Mouse (Mus musculus) MEL (cell line): Measurements from ENCODE around the gene Hivep2. TPM values are rescaled to one million over a fixed set of nuclear protein-coding genes. Genes with fewer than 3 reads are reported as not detected.

Source experiments
- DNase-seq: peaks from one replicate; pipeline ENCODE4 v3.0.0; 2011; ENCODE audit warnings: low read depth, low spot score
- H3K27ac ChIP-seq: 2 replicates; pipeline ENCODE4 v1.5.1; 2012; ENCODE audit warnings: low read depth, mild to moderate bottlenecking, control low read depth, low read length, moderate library complexity; ENCODE audit not compliant: control insufficient read depth
- H3K27me3 ChIP-seq, 2 experiments: fragments of 150-350 bp in 1 of 2; sonication (generic) in 1 of 2; 2 replicates each; pipeline ENCODE4 v1.6.1; 2012; ENCODE audit warnings: low read length in 2 of 2, mild to moderate bottlenecking in 2 of 2, improper control_type of control experiment in 1 of 2, moderate library complexity in 1 of 2; ENCODE audit not compliant: insufficient read depth in 2 of 2, control insufficient read depth in 1 of 2
- H3K36me3 ChIP-seq, 2 experiments: 2 replicates each; pipeline ENCODE4 v1.6.1; 2012 to 2014; ENCODE audit warnings: low read length in 2 of 2, improper control_type of control experiment in 1 of 2, inconsistent platforms in 1 of 2, mild to moderate bottlenecking in 1 of 2; ENCODE audit not compliant: insufficient read depth in 2 of 2, control insufficient read depth in 1 of 2
- H3K4me1 ChIP-seq, 2 experiments: fragments of 150-350 bp in 1 of 2; sonication (generic) in 1 of 2; 2 replicates each; pipeline ENCODE4 v1.6.1; 2012; ENCODE audit warnings: low read length in 2 of 2, improper control_type of control experiment in 1 of 2, mild to moderate bottlenecking in 1 of 2; ENCODE audit not compliant: insufficient read depth in 2 of 2, control insufficient read depth in 1 of 2
- H3K4me3 ChIP-seq, 2 experiments: fragments of 150-350 bp in 1 of 2; sonication (generic) in 1 of 2; 2 replicates each; pipeline ENCODE4 v1.5.1; 2012; ENCODE audit warnings: low read depth in 2 of 2, low read length in 2 of 2, mild to moderate bottlenecking in 2 of 2, moderate library complexity in 2 of 2, control low read depth in 1 of 2, improper control_type of control experiment in 1 of 2; ENCODE audit not compliant: control insufficient read depth in 1 of 2, insufficient read depth in 1 of 2
- H3K79me2 ChIP-seq: 2 replicates; pipeline ENCODE4 v1.6.1; 2012; ENCODE audit warnings: mild to moderate bottlenecking, low read length, moderate library complexity; ENCODE audit not compliant: control insufficient read depth, poor library complexity, insufficient read depth
- H3K9ac ChIP-seq: 2 replicates; pipeline ENCODE4 v1.6.1; 2012; ENCODE audit warnings: low read depth, mild to moderate bottlenecking, control low read depth, low read length, moderate library complexity; ENCODE audit not compliant: control insufficient read depth, poor library complexity, severe bottlenecking
- H3K9me3 ChIP-seq: fragments of 150-350 bp; sonication (generic); replicated peaks from 2 replicates; pipeline ENCODE4 v1.6.1; 2012; ENCODE audit warnings: mild to moderate bottlenecking, low read length, improper control_type of control experiment, moderate library complexity; ENCODE audit not compliant: insufficient read depth
- CHD2 ChIP-seq: IDR thresholded peaks from 2 replicates; pipeline ENCODE4 v1.6.1; 2011; ENCODE audit warnings: low read length, improper control_type of control experiment
- ELF1 ChIP-seq: IDR thresholded peaks from 2 replicates; pipeline ENCODE4 v1.6.1; 2014; ENCODE audit warnings: low read depth, mild to moderate bottlenecking, inconsistent platforms, low read length, improper control_type of control experiment, moderate library complexity
- EP300 ChIP-seq, 2 experiments: IDR thresholded peaks; 2 replicates each; pipeline ENCODE4 v1.6.1; 2011; ENCODE audit warnings: improper control_type of control experiment in 2 of 2, low read length in 2 of 2, low read depth in 1 of 2, mild to moderate bottlenecking in 1 of 2
- GABPA ChIP-seq: IDR thresholded peaks from 2 replicates; pipeline ENCODE4 v1.6.1; 2012; ENCODE audit warnings: low read depth, mild to moderate bottlenecking, inconsistent platforms, low read length, improper control_type of control experiment, moderate library complexity
- GATA1 ChIP-seq: IDR thresholded peaks from 2 replicates; pipeline ENCODE4 v1.6.1; 2011; ENCODE audit warnings: low read depth, low read length, improper control_type of control experiment
- MAX ChIP-seq: IDR thresholded peaks from 2 replicates; pipeline ENCODE4 v1.6.1; 2011; ENCODE audit warnings: low read length, improper control_type of control experiment
- MAZ ChIP-seq: IDR thresholded peaks from 2 replicates; pipeline ENCODE4 v1.6.1; 2012; ENCODE audit warnings: low read depth, mild to moderate bottlenecking, inconsistent platforms, low read length, improper control_type of control experiment
- MEF2A ChIP-seq: IDR thresholded peaks from 2 replicates; pipeline ENCODE4 v1.6.1; 2014; ENCODE audit warnings: low read depth, mild to moderate bottlenecking, inconsistent platforms, low read length, improper control_type of control experiment; ENCODE audit not compliant: poor library complexity, insufficient replicate concordance, severe bottlenecking; ENCODE audit errors: extremely low read depth
- MXI1 ChIP-seq: IDR thresholded peaks from 2 replicates; pipeline ENCODE4 v1.6.1; 2011; ENCODE audit warnings: mild to moderate bottlenecking, low read depth, low read length, improper control_type of control experiment
- NRF1 ChIP-seq: IDR thresholded peaks from 2 replicates; pipeline ENCODE4 v1.6.1; 2014; ENCODE audit warnings: low read depth, mild to moderate bottlenecking, inconsistent platforms, low read length, improper control_type of control experiment, moderate library complexity; ENCODE audit not compliant: poor library complexity, insufficient read depth, severe bottlenecking
- POLR2A ChIP-seq, 2 experiments: IDR thresholded peaks; 2 replicates each; pipeline ENCODE4 v1.6.1; 2011 to 2012; ENCODE audit warnings: low read length in 2 of 2, mild to moderate bottlenecking in 2 of 2, control low read depth in 1 of 2, improper control_type of control experiment in 1 of 2, low read depth in 1 of 2, moderate library complexity in 1 of 2; ENCODE audit not compliant: control insufficient read depth in 1 of 2, insufficient read depth in 1 of 2, poor library complexity in 1 of 2
- POLR2AphosphoS2 ChIP-seq: IDR thresholded peaks from 2 replicates; pipeline ENCODE4 v1.6.1; 2011; ENCODE audit warnings: low read length, improper control_type of control experiment
- POLR2AphosphoS5 ChIP-seq: IDR thresholded peaks from 2 replicates; pipeline ENCODE4 v1.6.1; 2012; ENCODE audit warnings: low read depth, borderline replicate concordance, mild to moderate bottlenecking, inconsistent platforms, low read length, moderate library complexity, mixed read lengths
- RAD21 ChIP-seq: IDR thresholded peaks from 2 replicates; pipeline ENCODE4 v1.6.1; 2011; ENCODE audit warnings: mild to moderate bottlenecking, low read depth, low read length, improper control_type of control experiment
- SIN3A ChIP-seq: IDR thresholded peaks from 2 replicates; pipeline ENCODE4 v1.6.1; 2012; ENCODE audit warnings: low read length, improper control_type of control experiment, inconsistent platforms
- TCF12 ChIP-seq: IDR thresholded peaks from 2 replicates; pipeline ENCODE4 v1.6.1; 2014; ENCODE audit warnings: low read depth, mild to moderate bottlenecking, inconsistent platforms, low read length, improper control_type of control experiment, moderate library complexity
- USF1 ChIP-seq: IDR thresholded peaks from 2 replicates; pipeline ENCODE4 v1.6.1; 2014; ENCODE audit warnings: low read depth, mild to moderate bottlenecking, inconsistent platforms, low read length, improper control_type of control experiment, moderate library complexity
- ZNF384 ChIP-seq: IDR thresholded peaks from 2 replicates; pipeline ENCODE4 v1.6.1; 2012; ENCODE audit warnings: low read depth, mild to moderate bottlenecking, inconsistent platforms, low read length, improper control_type of control experiment
- polyA plus RNA-seq, 2 experiments: library from polyadenylated mRNA; stranded (reverse) in 1 of 2; unstranded in 1 of 2; fragments of >175 nt in 1 of 2; fragments of >200 nt in 1 of 2; gene quantifications; 2 replicates each; pipeline versions ENCODE4 v1.2.1 to v1.2.4; 2012; ENCODE audit warnings: low replicate concordance in 2 of 2, low read depth in 1 of 2; ENCODE audit not compliant: insufficient read length in 2 of 2, insufficient read depth in 1 of 2, missing spikeins in 1 of 2
- total RNA-seq: library from RNA; depleted of rRNA; stranded (reverse); fragments of 300-350 nt; gene quantifications from 2 replicates; pipeline ENCODE4 v1.2.3, GENCODE M21; 2012

Gene Hivep2
- total and polyA plus RNA-seq, 3 experiments, result not detected

DNA sequence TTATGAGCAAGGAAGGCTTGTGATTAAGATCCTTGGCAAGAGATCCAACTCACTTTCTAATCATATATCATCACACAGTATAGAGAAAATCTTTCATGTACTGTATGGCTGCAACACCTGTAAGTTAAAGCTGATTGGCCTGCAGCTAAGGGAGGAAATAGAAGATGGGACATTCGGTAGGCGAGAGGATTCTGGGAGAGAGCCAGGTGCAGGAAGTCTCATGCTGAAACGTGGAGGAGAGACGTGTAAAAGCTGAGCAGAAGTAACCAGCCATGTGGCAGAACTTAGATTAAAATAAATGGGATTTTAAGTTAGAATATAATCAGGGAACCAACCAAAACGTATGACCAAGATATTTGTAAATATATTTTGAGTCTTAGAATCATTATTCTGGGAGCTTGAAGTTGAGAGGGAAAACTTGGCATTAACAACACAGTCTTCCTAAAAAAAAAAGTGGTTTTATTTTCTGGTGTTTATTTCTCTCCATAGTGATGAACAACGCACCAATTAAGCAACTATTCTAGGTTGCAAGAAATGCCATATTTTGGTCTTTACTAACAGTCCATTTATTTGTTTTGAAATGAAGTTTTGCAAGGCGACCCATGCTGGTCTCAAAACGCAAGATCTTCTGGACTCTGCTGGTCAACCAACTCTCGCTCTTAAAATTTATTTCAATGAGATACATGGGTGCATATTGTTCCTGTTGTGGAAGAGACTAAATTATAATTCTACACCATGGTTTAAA, 44.1 kb upstream of the Hivep2 start:
- H3K27me3 ChIP-seq, result no peaks in the 10 kb centered on the region
- no peaks in the 10 kb centered on the region for H3K36me3 ChIP-seq
- TF ChIP-seq SIN3A (no peak), USF1 (no peak), MAX (no peak), EP300 (IDR thresholded peaks at IDR 0.05; ENCODE audit: low read depth in 1 of 2, low read length in 2 of 2) (no peak), NRF1 (no peak), CHD2 (no peak), TCF12 (no peak), POLR2AphosphoS2 (no peak), POLR2A (IDR thresholded peaks at IDR 0.05; ENCODE audit: control insufficient read depth in 1 of 2, insufficient read depth in 1 of 2, low read depth in 1 of 2, low read length in 2 of 2, poor library complexity in 1 of 2) (no peak), GATA1 (no peak)
- TF ChIP-seq, all 39 proteins: peak for 0
- Histone ChIP-seq H3K9ac (no peak overlapping the region), H3K4me1 (no peaks in the 10 kb centered on the region), H3K4me3 (no peak overlapping the region), H3K27ac (no peak overlapping the region), H3K9me3 (no peaks in the 10 kb centered on the region), H3K79me2 (no peaks in the 10 kb centered on the region)
- no peak for DNase-seq

DNA sequence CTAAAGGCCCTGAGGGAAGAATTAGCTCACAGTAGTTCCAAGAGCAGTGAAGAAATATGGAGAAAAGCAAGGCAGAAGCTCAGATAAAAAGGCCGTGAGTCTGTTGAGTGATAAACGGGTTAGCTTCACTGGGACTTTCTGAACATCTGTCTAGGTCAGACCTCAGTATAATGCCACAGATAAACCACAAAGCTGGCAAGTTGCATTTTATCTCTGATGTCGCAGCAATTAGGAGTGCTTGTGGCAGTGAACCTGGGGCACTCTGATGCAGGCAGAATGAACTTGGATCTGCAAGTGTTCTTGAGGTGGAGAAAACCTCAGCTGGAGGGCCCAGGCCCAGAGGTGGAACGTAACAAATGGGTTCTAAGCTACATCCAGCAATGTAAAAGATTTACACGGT, 36.6 kb upstream of the Hivep2 start:
- DNase-seq, result no peak
- Histone ChIP-seq H3K79me2 (no peaks in the 10 kb centered on the region), H3K27me3 (no peaks in the 10 kb centered on the region), H3K4me3 (no peak overlapping the region), H3K9me3 (no peaks in the 10 kb centered on the region), H3K9ac (no peak overlapping the region), H3K4me1 (no peaks in the 10 kb centered on the region), H3K27ac (no peak overlapping the region), H3K36me3 (no peaks in the 10 kb centered on the region)
- TF ChIP-seq EP300 (IDR thresholded peaks at IDR 0.05; ENCODE audit: low read depth in 1 of 2, low read length in 2 of 2) (no peak), GABPA (no peak), POLR2AphosphoS5 (no peak), ELF1 (no peak), MEF2A (no peak), RAD21 (no peak), MAZ (no peak), GATA1 (no peak), ZNF384 (no peak), MXI1 (no peak)
